Mouse (Mus musculus) spleen, embryonic (tissue): ENCODE measurements around the gene Zdhhc4.

ENCODE experiments used
- CTCF ChIA-PET: fragments of 350-600 bp; sonication (Branson Sonifier 250); formaldehyde crosslinking; loops from one replicate; lab custom pipeline; 2022; lab: Charles Lee

Gene Zdhhc4

GRCm38 (mm10) chr5:143328690-143329495, at the start of gene Zdhhc4:
TSS of gene Zdhhc4 (minus strand) at chr5:143329256.
- CTCF ChIA-PET, result interaction anchor here (1.3 kb wide), 1 partner anchor 15 kb away, joined by 7 read pairs; no protein-coding TSS in a partner anchor

DNA sequence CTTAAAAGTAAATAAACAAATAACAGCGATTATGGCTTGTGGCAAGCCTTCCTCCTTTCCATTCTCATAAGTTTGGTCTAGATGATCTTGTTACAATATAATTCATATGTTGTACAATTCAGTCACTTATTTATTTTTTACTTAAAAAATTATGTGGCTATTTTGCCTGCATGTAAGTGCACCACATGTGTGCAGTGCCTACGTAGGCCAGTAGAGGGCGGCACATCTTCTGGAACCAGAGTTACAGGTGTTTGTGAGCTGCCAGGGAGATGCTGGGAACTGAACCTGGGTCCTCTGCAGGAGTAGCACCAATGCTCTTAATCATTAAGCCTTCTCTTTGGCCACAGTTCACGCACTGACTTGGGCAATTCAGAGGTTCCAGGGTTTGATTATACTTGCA, 47.1 kb upstream of the Zdhhc4 start:
- CTCF ChIA-PET, result no interaction called here

GRCm38 (mm10) chr5:143375242-143375641, 46.2 kb upstream of the Zdhhc4 start:
- CTCF ChIA-PET, result interaction anchor here (0.7 kb wide), 2 partner anchors 10 to 170 kb away, joined by 3 to 4 read pairs; no protein-coding TSS in a partner anchor

DNA sequence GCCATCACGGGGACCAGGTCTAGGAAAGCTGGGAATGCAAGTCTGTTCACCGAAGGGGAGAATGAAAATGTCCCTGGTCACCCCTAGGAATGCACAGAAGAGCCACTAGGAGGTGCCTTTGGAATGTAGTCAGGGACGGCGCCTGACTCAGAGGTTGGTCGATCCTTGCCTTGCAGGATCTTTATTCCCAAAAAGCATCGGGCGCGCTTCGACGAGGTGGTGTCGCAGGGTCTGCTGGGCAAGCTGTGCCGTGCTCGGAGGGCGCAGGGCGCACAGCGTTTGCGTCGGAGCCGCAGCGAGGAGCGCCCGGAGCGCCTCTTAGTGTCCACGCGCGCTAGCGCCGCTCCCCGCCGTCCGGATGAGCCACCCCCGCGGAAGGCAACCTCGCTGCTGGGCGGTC, 43.8 kb upstream of the Zdhhc4 start:
- CTCF ChIA-PET, result no interaction called here

DNA sequence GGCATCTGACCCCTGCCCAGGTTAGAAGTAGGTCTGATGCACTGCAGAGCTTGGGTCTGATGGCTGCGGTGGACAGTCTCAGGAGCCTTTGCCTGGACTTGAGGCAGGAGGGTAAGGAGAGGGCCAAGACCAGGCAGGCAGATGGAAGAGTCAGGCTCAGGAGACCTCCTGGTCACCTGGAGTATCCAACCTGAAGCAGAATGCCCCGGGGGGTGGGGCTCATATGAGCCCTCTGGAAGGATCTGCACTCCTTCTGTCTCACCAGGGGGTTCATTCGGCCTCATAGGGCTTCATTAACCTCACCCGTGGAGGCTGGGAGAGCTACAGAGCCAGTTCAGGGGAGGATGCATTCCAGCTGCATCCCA, 42.1 kb upstream of the Zdhhc4 start:
- CTCF ChIA-PET, result no interaction called here

DNA sequence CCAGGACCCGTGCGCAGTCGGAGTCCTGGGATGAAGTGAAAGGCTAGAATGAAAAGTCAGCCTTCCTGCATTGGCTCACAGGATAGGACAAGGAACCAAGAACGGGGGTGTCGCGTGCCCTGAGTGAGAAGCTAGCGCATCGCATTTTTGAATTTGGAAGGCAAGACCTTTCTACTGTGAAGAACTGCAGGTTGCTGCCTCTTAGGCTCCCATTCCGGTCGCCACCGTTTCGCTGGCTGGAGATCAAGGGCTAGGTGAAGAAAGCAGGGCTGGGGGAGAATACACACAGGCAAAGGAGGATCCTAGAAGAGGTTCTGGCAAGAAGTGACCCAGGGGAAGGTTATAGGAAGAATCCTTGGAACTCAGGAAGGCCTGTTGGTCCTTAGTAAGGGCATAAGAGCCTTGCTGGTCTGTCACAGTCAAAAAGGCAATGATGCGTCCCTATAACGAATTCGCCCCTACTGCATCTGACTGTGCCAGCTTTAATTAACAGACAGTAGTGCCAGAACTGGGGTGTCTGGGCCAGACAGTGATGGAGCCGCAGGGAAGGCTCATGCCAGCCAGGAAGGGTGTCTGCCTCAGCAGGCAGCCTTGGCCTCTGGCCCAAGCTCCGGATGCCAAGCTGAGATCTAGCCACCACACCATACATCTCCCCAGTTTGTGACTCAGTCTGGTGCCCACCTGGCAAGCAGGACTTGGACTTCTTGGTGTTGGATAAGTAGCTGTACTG, 41.5 kb upstream of the Zdhhc4 start:
- CTCF ChIA-PET, result no interaction called here

GRCm38 (mm10) chr5:143369611-143370255, 40.7 kb upstream of the Zdhhc4 start:
- CTCF ChIA-PET, result no interaction called here

DNA sequence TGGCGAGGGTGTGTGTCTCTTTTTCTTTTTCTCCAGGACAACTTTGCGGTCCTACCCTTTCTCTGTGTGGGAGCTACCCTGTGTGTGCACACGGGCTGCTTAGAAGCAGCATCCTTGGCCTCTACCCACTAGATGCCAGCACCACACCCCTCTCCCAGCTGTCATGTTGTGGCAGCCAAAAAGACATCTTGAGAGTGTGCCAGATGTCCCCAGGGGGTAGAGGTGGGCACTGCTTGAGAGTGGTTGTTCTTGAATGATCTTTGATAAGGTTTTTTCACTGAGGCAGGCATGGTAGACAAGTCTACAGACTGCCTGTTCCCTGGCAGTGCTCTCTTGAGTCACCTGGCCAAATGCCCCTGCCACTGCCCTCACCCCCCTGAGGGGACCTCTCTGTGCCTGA, 38.9 kb upstream of the Zdhhc4 start:
- CTCF ChIA-PET, result no interaction called here

GRCm38 (mm10) chr5:143363678-143364615, 34.9 kb upstream of the Zdhhc4 start:
- CTCF ChIA-PET, result no interaction called here

GRCm38 (mm10) chr5:143361428-143361827, 32.4 kb upstream of the Zdhhc4 start:
- CTCF ChIA-PET, result no interaction called here

- CTCF ChIA-PET, result interaction anchor here (0.6 kb wide), 1 partner anchor 1628 kb away, joined by 4 read pairs; no protein-coding TSS in a partner anchor
Observed at GRCm38 (mm10) chr5:143360000-143360399, 30.9 kb upstream of the Zdhhc4 start.

DNA sequence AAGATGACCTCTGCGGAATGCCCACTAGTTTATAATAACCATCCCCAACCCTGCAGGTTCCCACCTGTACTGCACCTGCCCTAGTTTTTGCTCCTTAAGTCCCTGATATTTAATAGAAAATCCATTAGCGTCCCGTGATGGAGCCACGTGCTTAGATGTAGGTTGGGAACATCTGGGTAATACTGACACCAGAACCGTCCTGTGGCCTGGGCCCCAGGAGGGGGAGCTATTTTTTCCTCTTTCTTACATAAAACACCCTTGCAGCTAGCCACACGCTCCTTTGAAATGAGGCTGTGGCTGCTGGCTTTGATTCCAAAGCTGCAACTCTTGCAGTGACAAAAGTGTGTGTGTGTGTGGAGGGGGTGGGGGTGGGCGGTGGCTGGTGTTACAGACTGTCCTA, 30.2 kb upstream of the Zdhhc4 start:
- CTCF ChIA-PET, result no interaction called here

GRCm38 (mm10) chr5:143357564-143357963, 28.5 kb upstream of the Zdhhc4 start:
- CTCF ChIA-PET, result no interaction called here

- CTCF ChIA-PET, result no interaction called here
Observed at GRCm38 (mm10) chr5:143356686-143357388, 27.8 kb upstream of the Zdhhc4 start, which contains the start of gene Grid2ip. TSS of gene Grid2ip (plus strand) at chr5:143357338.

DNA sequence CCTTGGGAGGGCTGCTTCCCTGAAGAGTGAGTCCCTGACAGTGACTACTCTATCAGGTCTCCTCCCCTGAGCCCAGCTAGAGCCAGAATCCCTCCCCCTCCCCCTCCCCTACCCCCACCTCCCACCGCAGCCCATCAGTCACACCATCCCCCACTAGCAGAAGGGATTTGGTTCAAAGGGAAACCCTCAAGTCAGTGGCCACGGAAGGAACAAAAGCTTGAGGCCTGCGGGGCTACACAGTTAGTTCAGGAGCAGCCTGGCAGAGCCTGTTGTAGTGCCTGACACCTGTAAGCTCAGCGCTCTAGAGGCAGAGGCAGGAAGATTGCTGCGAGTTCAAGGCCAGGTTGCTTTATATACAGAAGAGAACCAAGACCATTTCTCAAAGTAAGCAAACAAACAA, 27.0 kb upstream of the Zdhhc4 start:
- CTCF ChIA-PET, result no interaction called here

DNA sequence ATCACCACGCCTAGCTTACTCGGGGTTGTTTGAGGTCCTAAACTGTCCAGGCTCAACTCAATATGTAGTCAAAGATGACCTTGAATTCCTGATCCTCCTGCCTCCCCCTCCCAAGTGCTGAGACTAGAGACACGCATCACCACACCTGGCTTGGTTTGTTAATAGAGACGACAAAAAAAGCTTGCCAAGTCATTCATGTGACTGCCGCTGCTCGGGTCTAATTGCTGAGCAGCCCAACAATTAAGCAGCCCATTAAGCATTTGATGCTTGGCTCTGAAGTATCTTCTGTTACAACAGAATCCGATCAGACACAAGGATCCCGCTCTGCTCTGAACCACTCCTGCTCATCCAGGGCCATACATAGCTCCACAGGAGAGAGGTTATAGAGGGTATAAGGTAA, 17.3 kb upstream of the Zdhhc4 start:
- CTCF ChIA-PET, result no interaction called here

DNA sequence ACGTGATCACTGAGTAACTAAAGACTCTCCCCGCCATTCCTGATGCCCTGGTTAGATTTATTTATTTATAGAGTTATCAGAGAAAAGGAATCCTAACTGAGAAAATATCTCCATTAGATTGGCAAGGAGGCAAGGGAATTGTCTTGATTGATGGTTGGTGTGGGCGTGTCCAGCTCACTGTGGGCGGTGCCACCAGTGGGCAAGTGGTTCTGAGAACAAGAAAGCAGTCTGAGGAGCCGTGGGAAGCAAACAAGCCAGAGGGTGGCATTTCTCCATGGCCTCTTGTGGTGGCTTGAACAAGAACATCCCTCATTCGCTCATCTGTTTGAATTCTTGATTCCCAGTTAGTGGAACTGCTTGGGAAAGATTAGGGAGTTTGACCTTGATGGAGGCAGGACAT, 10.5 kb upstream of the Zdhhc4 start:
- CTCF ChIA-PET, result no interaction called here

DNA sequence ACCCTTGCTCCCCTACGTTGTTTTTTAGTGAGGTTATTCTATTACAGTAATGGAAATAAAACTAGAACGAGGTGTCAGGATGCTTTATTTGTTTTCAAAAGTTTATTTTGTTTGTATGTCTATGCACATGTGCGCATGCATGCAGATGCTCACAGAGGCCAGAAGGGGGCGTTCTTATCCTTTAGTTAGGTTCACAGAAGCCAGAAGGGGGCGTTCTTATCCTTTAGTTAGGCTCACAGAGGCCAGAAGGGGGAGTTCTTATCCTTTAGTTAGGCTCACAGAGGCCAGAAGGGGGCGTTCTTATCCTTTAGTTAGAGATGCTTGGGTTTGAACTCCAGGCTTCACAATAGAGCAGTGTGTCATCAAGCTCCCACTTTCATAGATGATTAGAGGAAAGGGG, 7.5 kb upstream of the Zdhhc4 start:
- CTCF ChIA-PET, result interaction anchor here (0.7 kb wide), 1 partner anchor 27 kb away, joined by 3 read pairs; no protein-coding TSS in a partner anchor

- CTCF ChIA-PET, result no interaction called here
Observed at GRCm38 (mm10) chr5:143335089-143335460, 6.0 kb upstream of the Zdhhc4 start.

DNA sequence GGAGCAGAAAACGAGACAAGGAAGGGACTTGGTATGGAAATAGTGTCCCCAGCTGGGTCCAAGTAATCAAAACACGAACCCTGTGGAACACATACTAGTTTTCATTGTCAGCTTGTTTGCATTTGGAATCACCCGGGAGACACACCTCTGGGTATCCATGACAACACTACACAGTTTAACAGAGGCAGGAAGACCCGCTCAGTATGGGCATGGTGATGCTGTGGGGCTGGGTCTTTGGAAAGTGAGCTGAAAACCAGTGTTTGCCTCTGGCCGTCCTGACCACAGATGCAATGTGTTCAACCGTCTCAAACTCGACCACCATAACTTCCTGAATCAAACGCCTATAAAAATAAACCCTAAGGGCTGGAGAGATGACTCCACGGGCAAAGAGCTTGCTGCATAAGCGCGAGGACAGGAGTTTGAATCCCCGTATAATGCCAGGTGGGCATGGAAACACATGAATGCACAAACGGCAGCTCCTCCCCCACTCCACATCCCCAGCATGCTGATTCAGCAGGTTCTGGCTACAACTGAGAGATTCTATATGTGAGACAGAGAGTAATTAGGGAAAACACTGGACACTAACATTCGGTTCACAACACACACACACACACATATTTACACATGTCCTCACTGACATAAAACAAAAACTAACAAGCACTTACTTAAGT, 5.5 kb upstream of the Zdhhc4 start:
- CTCF ChIA-PET, result no interaction called here
